In the genomic region with DNA sequence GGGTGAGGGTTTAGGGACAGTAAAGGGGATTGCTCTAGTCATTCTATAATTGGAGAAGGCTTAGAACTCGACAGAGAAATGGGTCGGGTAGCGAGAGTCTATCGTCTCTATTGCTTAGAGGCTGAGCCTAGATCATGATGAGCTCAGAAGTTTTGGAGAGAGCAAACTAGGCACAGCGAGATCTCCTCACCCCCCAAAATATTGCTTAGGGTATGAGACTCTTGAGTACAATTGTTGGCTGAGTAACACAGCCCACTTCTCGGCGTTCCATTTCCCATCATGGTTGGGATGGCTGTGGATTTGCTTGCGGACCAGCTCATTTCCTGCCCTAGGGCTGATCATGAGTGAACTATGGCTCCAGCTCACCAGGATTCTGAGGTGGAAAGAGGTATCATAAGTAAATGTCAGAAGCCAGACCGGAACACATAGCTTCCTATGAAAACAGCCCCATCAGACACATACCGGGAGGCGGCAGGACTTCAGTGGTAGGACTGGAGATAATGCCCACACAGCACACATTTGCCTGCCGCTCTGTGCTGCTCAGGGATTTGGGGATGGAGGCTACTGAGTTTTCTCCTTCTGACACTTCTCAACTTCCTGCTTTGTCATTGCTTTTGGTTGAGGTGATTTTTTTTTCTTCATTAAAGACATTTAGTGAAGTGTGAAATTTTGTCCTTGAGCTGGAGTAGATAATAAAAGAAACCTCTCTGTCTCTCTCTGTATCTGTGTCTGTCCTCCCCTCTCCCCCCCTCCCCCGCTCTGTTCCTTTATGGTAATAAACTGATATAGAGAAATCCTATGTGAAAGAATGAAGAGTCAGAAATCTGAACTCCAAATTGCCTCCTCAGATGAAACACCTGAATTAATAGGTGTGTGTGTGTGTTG, we compare ENCODE assay signal across 9 mouse cellular contexts. TPM values are rescaled to one million over a fixed set of nuclear protein-coding genes. Genes with fewer than 3 reads are reported as not detected.
DNase-seq lines count a peak whose midpoint lies in the region; ATAC-seq and TF ChIP-seq lines count a peak whose summit lies in the region.
"Had no signal": no experiment of that assay in that cellular context is flagged by ENCODE, and none has a peak within 500 bp of the region (broad histone marks: within the 10 kb centered on the region; RNA-seq: fewer than 3 reads in every experiment).

No protein-coding gene starts in this region.

- H3K27me3 ChIP-seq in heart, embryonic 14.5 days (ENCODE audit: control insufficient read depth, insufficient read depth, low read length): peaks cover 4% of the 10 kb centered on the region; the same call in 1 of the 2 replicates
- H3K27me3 ChIP-seq in ES-Bruce4 (ENCODE audit: control insufficient read depth, insufficient read depth, low read length, poor library complexity, severe bottlenecking): no peaks in the 10 kb centered on the region
- H3K27me3 ChIP-seq in forebrain, embryonic 10.5 days (ENCODE audit: poor library complexity, severe bottlenecking): peaks cover 26% of the 10 kb centered on the region
- 0 out of 2 replicates have a peak, but pooled peaks cover 10% of the 10 kb centered on the region for H3K27me3 ChIP-seq in limb, embryonic 15.5 days
- H3K27me3 ChIP-seq in stomach, embryonic 14.5 days (ENCODE audit: control insufficient read depth, insufficient read depth, low read length): no peaks in the 10 kb centered on the region
- H3K27me3 ChIP-seq: Patski had no signal

- TF ChIP-seq CTCF in ES-Bruce4 (IDR thresholded peaks at IDR 0.05; ENCODE audit: low read depth, low read length): no peak

- H3K36me3 ChIP-seq in heart, embryonic 14.5 days (ENCODE audit: control insufficient read depth, insufficient read depth, low read length): peaks cover 12% of the 10 kb centered on the region
- H3K36me3 ChIP-seq in ES-Bruce4 (ENCODE audit: control insufficient read depth, insufficient read depth, low read length, poor library complexity, severe bottlenecking): peaks cover 13% of the 10 kb centered on the region
- peaks cover 17% of the 10 kb centered on the region for H3K36me3 ChIP-seq in forebrain, embryonic 10.5 days (replicated peaks)
- peaks cover 15% of the 10 kb centered on the region for H3K36me3 ChIP-seq in limb, embryonic 15.5 days
- peaks cover 12% of the 10 kb centered on the region; the same call in 1 of the 2 replicates for H3K36me3 ChIP-seq in stomach, embryonic 14.5 days (ENCODE audit: control insufficient read depth, insufficient read depth, low read length)

- ATAC-seq in heart, embryonic 14.5 days (ENCODE audit: insufficient number of reproducible peaks, insufficient read depth, low FRiP score, low read depth): no peak
- ATAC-seq in limb, embryonic 15.5 days (ENCODE audit: insufficient number of reproducible peaks, low FRiP score, low TSS enrichment, low read depth): peak; percentile 46; the same call in 1 of the 2 replicates
- 0 out of 2 replicates have a peak, but pooled peaks have one; percentile 19 for ATAC-seq in stomach, embryonic 14.5 days (ENCODE audit: insufficient number of reproducible peaks, insufficient read depth, low FRiP score, low read depth)

- TF ChIP-seq EP300 in ES-Bruce4 (IDR thresholded peaks at IDR 0.05; ENCODE audit: insufficient read depth, low read depth, low read length): no peak

- peaks cover 16 to 32% of the 10 kb centered on the region in 2 experiments for H3K4me1 ChIP-seq in heart, embryonic 14.5 days (ENCODE audit: control insufficient read depth in 2 of 2, insufficient read depth in 2 of 2, low read length in 2 of 2)
- H3K4me1 ChIP-seq in ES-Bruce4 (ENCODE audit: control insufficient read depth, insufficient read depth, low read length): no peaks in the 10 kb centered on the region
- H3K4me1 ChIP-seq in forebrain, embryonic 10.5 days: peaks cover 27% of the 10 kb centered on the region
- H3K4me1 ChIP-seq in limb, embryonic 15.5 days: peaks cover 17% of the 10 kb centered on the region
- peaks cover 11% of the 10 kb centered on the region for H3K4me1 ChIP-seq in stomach, embryonic 14.5 days (ENCODE audit: control insufficient read depth, insufficient read depth, low read length)

- peak overlapping the region; percentile 77 to 82 for H3K4me3 ChIP-seq in heart, embryonic 14.5 days (ENCODE audit: control insufficient read depth in 1 of 2, insufficient read depth in 1 of 2, low read depth in 1 of 2, low read length in 2 of 2)
- peak overlapping the region; percentile 99 for H3K4me3 ChIP-seq in ES-Bruce4 (ENCODE audit: low read depth, low read length)
- peak overlapping the region; percentile 84 for H3K4me3 ChIP-seq in forebrain, embryonic 10.5 days
- peak overlapping the region; percentile 76 for H3K4me3 ChIP-seq in limb, embryonic 15.5 days
- H3K4me3 ChIP-seq in stomach, embryonic 14.5 days (ENCODE audit: low read depth, low read length): peak overlapping the region; percentile 91

- WGBS in heart, embryonic 14.5 days: 12% methylated on average over 13 of the region's 13 CpGs
- 19% methylated on average over 13 of the region's 13 CpGs for WGBS in forebrain, embryonic 10.5 days
- 15% methylated on average over 13 of the region's 13 CpGs for WGBS in limb, embryonic 15.5 days
- WGBS in stomach, embryonic 14.5 days: 15% methylated on average over 13 of the region's 13 CpGs

- peak overlapping the region; percentile 90 for H3K4me2 ChIP-seq in heart, embryonic 14.5 days (ENCODE audit: low read length)
- H3K4me2 ChIP-seq in limb, embryonic 15.5 days: peak overlapping the region; percentile 70
- peak overlapping the region; percentile 80 for H3K4me2 ChIP-seq in stomach, embryonic 14.5 days (replicated peaks; ENCODE audit: low read depth, low read length)

- peak overlapping the region; percentile 89 for H3K9ac ChIP-seq in heart, embryonic 14.5 days (ENCODE audit: low read length)
- peak overlapping the region; percentile 92 for H3K9ac ChIP-seq in ES-Bruce4 (ENCODE audit: low read depth, poor library complexity, severe bottlenecking)
- peak overlapping the region; percentile 76 for H3K9ac ChIP-seq in limb, embryonic 15.5 days
- no peak overlapping the region; the same call in 1 of the 2 replicates for H3K9ac ChIP-seq in stomach, embryonic 14.5 days (replicated peaks; ENCODE audit: low read depth, low read length)

- no peaks in the 10 kb centered on the region for H3K9me3 ChIP-seq in heart, embryonic 14.5 days (ENCODE audit: control insufficient read depth, low read length)
- H3K9me3 ChIP-seq in ES-Bruce4 (replicated peaks; ENCODE audit: control insufficient read depth, insufficient read depth, low read length, poor library complexity, severe bottlenecking): no peaks in the 10 kb centered on the region
- H3K9me3 ChIP-seq in forebrain, embryonic 10.5 days: no peaks in the 10 kb centered on the region
- no peaks in the 10 kb centered on the region for H3K9me3 ChIP-seq in limb, embryonic 15.5 days
- no peaks in the 10 kb centered on the region for H3K9me3 ChIP-seq in stomach, embryonic 14.5 days (ENCODE audit: control insufficient read depth, low read depth, low read length)

- TF ChIP-seq POLR2A in ES-Bruce4 (IDR thresholded peaks at IDR 0.05; ENCODE audit: insufficient read depth, low read length): no peak

- intact Hi-C loops in heart, postnatal 25 days (cut with DNase I): no loop called here

- H3K27ac ChIP-seq in heart, embryonic 14.5 days (replicated peaks in 1 of 2; ENCODE audit: control insufficient read depth in 1 of 2, insufficient read depth in 1 of 2, low read depth in 2 of 2, low read length in 2 of 2): peak overlapping the region in 1 of 2 experiments; percentile 81; a peak in 1 of 4 replicates
- no peak overlapping the region for H3K27ac ChIP-seq in ES-Bruce4 (ENCODE audit: insufficient read depth, low read length)
- H3K27ac ChIP-seq in forebrain, embryonic 10.5 days: peak overlapping the region; percentile 98
- H3K27ac ChIP-seq in limb, embryonic 15.5 days: peak overlapping the region; percentile 91; the same call in 1 of the 2 replicates
- no peak overlapping the region for H3K27ac ChIP-seq in stomach, embryonic 14.5 days (ENCODE audit: low read length)

- no peak for DNase-seq in heart, postnatal 25 days (ENCODE audit: low spot score)
- no peak for DNase-seq in forebrain, embryonic 10.5 days (ENCODE audit: extremely low spot score, low spot score)
- DNase-seq in adrenal gland, postnatal 14 days: no peak
- DNase-seq in cerebellum, adult 9-11 months: no peak

RNA-seq across cellular contexts. Expression of a gene that starts 0.6 kb away (rescaled TPM):
- 0.70 and 0.71 TPM in 2 replicates for polyA plus RNA-seq in heart, embryonic 14.5 days (2014; fragmentation: Nextera tagmentation; extraction: Ambion mirVana)
- not detected for total RNA-seq in heart, postnatal 25 days (2021)
- 0.37 and 1.2 TPM in 2 replicates for polyA plus RNA-seq in ES-Bruce4 (2011; ENCODE audit: insufficient read depth, insufficient read length, low read depth, missing spikeins)
- polyA plus RNA-seq in forebrain, embryonic 10.5 days (2016; fragmentation: Nextera tagmentation; extraction: Ambion mirVana): 2.0 and 2.9 TPM in 2 replicates
- 0.48 and 0.81 TPM in 2 replicates for polyA plus RNA-seq in limb, embryonic 15.5 days (2015; fragmentation: Nextera tagmentation; extraction: Ambion mirVana)
- 1.3 and 1.7 TPM in 2 replicates for polyA plus RNA-seq in stomach, embryonic 14.5 days (2014; fragmentation: Nextera tagmentation; extraction: Ambion mirVana)
- 0.38 and 0.59 TPM in 2 replicates for total RNA-seq in adrenal gland, postnatal 14 days (2021)

RNA-seq across cellular contexts. Expression of a gene that starts 0.8 kb away (rescaled TPM):
- 100 and 103 TPM in 2 replicates for polyA plus RNA-seq in heart, embryonic 14.5 days (2014; fragmentation: Nextera tagmentation; extraction: Ambion mirVana)
- 10 to 100 TPM; 34.6 to 36.1 TPM for total RNA-seq in heart, postnatal 25 days (2021)
- 152 and 195 TPM in 2 replicates for polyA plus RNA-seq in ES-Bruce4 (2011; ENCODE audit: insufficient read depth, insufficient read length, low read depth, missing spikeins)
- 376 and 379 TPM in 2 replicates for polyA plus RNA-seq in forebrain, embryonic 10.5 days (2016; fragmentation: Nextera tagmentation; extraction: Ambion mirVana)
- polyA plus RNA-seq in limb, embryonic 15.5 days (2015; fragmentation: Nextera tagmentation; extraction: Ambion mirVana): 141 and 146 TPM in 2 replicates
- 148 and 168 TPM in 2 replicates for polyA plus RNA-seq in stomach, embryonic 14.5 days (2014; fragmentation: Nextera tagmentation; extraction: Ambion mirVana)
- total RNA-seq in adrenal gland, postnatal 14 days (2021): 79.9 and 96.2 TPM in 2 replicates

RNA-seq across cellular contexts. Expression of a gene that starts 3.4 kb away (rescaled TPM):
- polyA plus RNA-seq in heart, embryonic 14.5 days (2014; fragmentation: Nextera tagmentation; extraction: Ambion mirVana): not detected in 2 replicates
- not detected for total RNA-seq in heart, postnatal 25 days (2021)
- polyA plus RNA-seq in ES-Bruce4 (2011; ENCODE audit: insufficient read depth, insufficient read length, low read depth, missing spikeins): not detected in 2 replicates
- polyA plus RNA-seq in forebrain, embryonic 10.5 days (2016; fragmentation: Nextera tagmentation; extraction: Ambion mirVana): 0.09 TPM in 1 of 2 replicates, not detected in the other
- not detected in 2 replicates for polyA plus RNA-seq in limb, embryonic 15.5 days (2015; fragmentation: Nextera tagmentation; extraction: Ambion mirVana)
- not detected in 2 replicates for polyA plus RNA-seq in stomach, embryonic 14.5 days (2014; fragmentation: Nextera tagmentation; extraction: Ambion mirVana)
- total RNA-seq in adrenal gland, postnatal 14 days (2021): not detected in 2 replicates

RNA-seq across cellular contexts. Expression of a gene that starts 19.2 kb away (rescaled TPM):
- 0.15 TPM in 1 of 2 replicates, not detected in the other for polyA plus RNA-seq in heart, embryonic 14.5 days (2014; fragmentation: Nextera tagmentation; extraction: Ambion mirVana)
- under 1 TPM; 0.13 to 0.31 TPM for total RNA-seq in heart, postnatal 25 days (2021)
- not detected in 2 replicates for polyA plus RNA-seq in ES-Bruce4 (2011; ENCODE audit: insufficient read depth, insufficient read length, low read depth, missing spikeins)
- polyA plus RNA-seq in forebrain, embryonic 10.5 days (2016; fragmentation: Nextera tagmentation; extraction: Ambion mirVana): 0.09 and 0.10 TPM in 2 replicates
- 0.28 and 0.65 TPM in 2 replicates for polyA plus RNA-seq in limb, embryonic 15.5 days (2015; fragmentation: Nextera tagmentation; extraction: Ambion mirVana)
- polyA plus RNA-seq in stomach, embryonic 14.5 days (2014; fragmentation: Nextera tagmentation; extraction: Ambion mirVana): 0.34 and 0.62 TPM in 2 replicates
- total RNA-seq in adrenal gland, postnatal 14 days (2021): 0.68 and 1.2 TPM in 2 replicates

RNA-seq across cellular contexts. Expression of a gene that starts 43.4 kb away (rescaled TPM):
- 4.2 and 4.7 TPM in 2 replicates for polyA plus RNA-seq in heart, embryonic 14.5 days (2014; fragmentation: Nextera tagmentation; extraction: Ambion mirVana)
- total RNA-seq in heart, postnatal 25 days (2021): under 1 TPM; 0.44 to 0.50 TPM
- 72.3 and 75.4 TPM in 2 replicates for polyA plus RNA-seq in ES-Bruce4 (2011; ENCODE audit: insufficient read depth, insufficient read length, low read depth, missing spikeins)
- polyA plus RNA-seq in forebrain, embryonic 10.5 days (2016; fragmentation: Nextera tagmentation; extraction: Ambion mirVana): 14.5 and 15.5 TPM in 2 replicates
- polyA plus RNA-seq in limb, embryonic 15.5 days (2015; fragmentation: Nextera tagmentation; extraction: Ambion mirVana): 8.0 and 8.4 TPM in 2 replicates
- polyA plus RNA-seq in stomach, embryonic 14.5 days (2014; fragmentation: Nextera tagmentation; extraction: Ambion mirVana): 7.9 and 10.0 TPM in 2 replicates
- 6.9 and 8.6 TPM in 2 replicates for total RNA-seq in adrenal gland, postnatal 14 days (2021)

Comparison
In these comparisons a context has a peak if more than half of its experiments do, and no peak if none do; other contexts are left out.
1. H3K27ac ChIP-seq: peak in forebrain, embryonic 10.5 days (single experiment) and limb, embryonic 15.5 days (single experiment); none in ES-Bruce4 (single experiment) and stomach, embryonic 14.5 days (single experiment).
2. Peak in every context shown above with its lines, with median percentiles within 50 percentile points of each other: H3K4me2 ChIP-seq and H3K4me3 ChIP-seq.